Mouse (Mus musculus): ENCODE measurements around the gene Map3k6.

The Map3k6 gene

GRCm38 (mm10) chr4:133217641-133218040 is 23.0 kb upstream of the Map3k6 start:
- peak; percentile 82 for DNase-seq (ENCODE audit: low spot score)

- no peak for DNase-seq (ENCODE audit: low spot score)
Observed at GRCm38 (mm10) chr4:133218745-133219144, 21.9 kb upstream of the Map3k6 start.

- peak; percentile 77 for DNase-seq (ENCODE audit: low spot score)
Observed at GRCm38 (mm10) chr4:133220656-133221055, 20.0 kb upstream of the Map3k6 start.

- no peak for DNase-seq (ENCODE audit: low spot score)
Observed at GRCm38 (mm10) chr4:133221701-133222100, 18.9 kb upstream of the Map3k6 start.

GRCm38 (mm10) chr4:133223875-133224274 is 16.7 kb upstream of the Map3k6 start:
- DNase-seq (ENCODE audit: low spot score): no peak

- peak; percentile 69 for DNase-seq (ENCODE audit: low spot score)
Observed at GRCm38 (mm10) chr4:133226073-133226472, 14.5 kb upstream of the Map3k6 start.

GRCm38 (mm10) chr4:133227636-133228035 is 13.0 kb upstream of the Map3k6 start:
- no peak for DNase-seq (ENCODE audit: low spot score)

- DNase-seq (ENCODE audit: low spot score): no peak
Observed at GRCm38 (mm10) chr4:133229582-133229981, 11.0 kb upstream of the Map3k6 start.

- no peak for DNase-seq (ENCODE audit: low spot score)
Observed at GRCm38 (mm10) chr4:133233285-133233976, 7.2 kb upstream of the Map3k6 start.

- no peak for DNase-seq (ENCODE audit: low spot score)
Observed at GRCm38 (mm10) chr4:133234771-133235170, 5.8 kb upstream of the Map3k6 start.

GRCm38 (mm10) chr4:133235415-133235814 is 5.2 kb upstream of the Map3k6 start:
- no peak for DNase-seq (ENCODE audit: low spot score)

- no peak for DNase-seq (ENCODE audit: low spot score)
Observed at GRCm38 (mm10) chr4:133237911-133238310, 2.7 kb upstream of the Map3k6 start.

- peak; percentile 97 for DNase-seq (ENCODE audit: low spot score)
Observed at GRCm38 (mm10) chr4:133240934-133241908, 603 bp downstream of the Map3k6 start.

GRCm38 (mm10) chr4:133241910-133242309 is 1.3 kb downstream of the Map3k6 start:
- no peak for DNase-seq (ENCODE audit: low spot score)

GRCm38 (mm10) chr4:133242710-133243109 is 2.1 kb downstream of the Map3k6 start:
- DNase-seq (ENCODE audit: low spot score): no peak

GRCm38 (mm10) chr4:133243538-133243937 is 2.9 kb downstream of the Map3k6 start:
- DNase-seq (ENCODE audit: low spot score): no peak

GRCm38 (mm10) chr4:133244289-133244688 is 3.7 kb downstream of the Map3k6 start:
- DNase-seq (ENCODE audit: low spot score): no peak

GRCm38 (mm10) chr4:133247072-133247471 is 6.5 kb downstream of the Map3k6 start:
- DNase-seq (ENCODE audit: low spot score): no peak

GRCm38 (mm10) chr4:133247806-133248449 is 7.3 kb downstream of the Map3k6 start:
- no peak for DNase-seq (ENCODE audit: low spot score)

- peak; percentile 93 for DNase-seq (ENCODE audit: low spot score)
Observed at GRCm38 (mm10) chr4:133250609-133251008, 10.0 kb downstream of the Map3k6 start.

- peak; percentile 73 for DNase-seq (ENCODE audit: low spot score)
Observed at GRCm38 (mm10) chr4:133251214-133251613, 10.6 kb downstream of the Map3k6 start.

- DNase-seq (ENCODE audit: low spot score): no peak
Observed at GRCm38 (mm10) chr4:133252089-133252488, 11.5 kb downstream of the Map3k6 start.
